Mouse (Mus musculus) heart, postnatal 0 days (tissue): Measurements from ENCODE around the gene Gpr68.

Experiments
- CTCF ChIP-seq: IDR thresholded peaks from 2 replicates; pipeline ENCODE4 v1.5.1; 2016; ENCODE audit warnings: antibody characterized with exemption, control low read depth, low read depth
- EP300 ChIP-seq: IDR thresholded peaks from 2 replicates; pipeline ENCODE4 v1.6.1; 2016; ENCODE audit warnings: antibody characterized with exemption, low read depth

- TF ChIP-seq CTCF (no peak), EP300 (no peak)
Observed at GRCm38 (mm10) chr12:100957257-100957656, 49.3 kb upstream of the Gpr68 start.
